Mouse (Mus musculus) lung, postnatal 36 days (tissue): ENCODE data around the gene Fam71b.

Experiments used
- DNase-seq: peaks from one replicate; pipeline ENCODE4 v3.0.0; 2022; ENCODE audit warnings: mixed read lengths

Fam71b gene

GRCm38 (mm10) chr11:46396167-46396859 is at the start of gene Fam71b:
Fam71b (plus strand) TSS chr11:46396559.
- DNase-seq, result peak; percentile 15

GRCm38 (mm10) chr11:46347756-46348155 is 48.6 kb upstream of the Fam71b start:
- no peak for DNase-seq

- no peak for DNase-seq
Observed at GRCm38 (mm10) chr11:46348416-46348815, 47.9 kb upstream of the Fam71b start.

GRCm38 (mm10) chr11:46349681-46350410 is 46.5 kb upstream of the Fam71b start:
- DNase-seq, result no peak

GRCm38 (mm10) chr11:46358369-46358768 is 38.0 kb upstream of the Fam71b start:
- no peak for DNase-seq

GRCm38 (mm10) chr11:46360991-46361665 is 35.2 kb upstream of the Fam71b start:
- no peak for DNase-seq

GRCm38 (mm10) chr11:46362061-46363022 is 34.0 kb upstream of the Fam71b start:
- DNase-seq, result no peak

- no peak for DNase-seq
Observed at GRCm38 (mm10) chr11:46363864-46364263, 32.5 kb upstream of the Fam71b start.

GRCm38 (mm10) chr11:46365744-46366143 is 30.6 kb upstream of the Fam71b start:
- DNase-seq, result no peak

- no peak for DNase-seq
Observed at GRCm38 (mm10) chr11:46366357-46366756, 30.0 kb upstream of the Fam71b start.

- no peak for DNase-seq
Observed at GRCm38 (mm10) chr11:46370457-46370856, 25.9 kb upstream of the Fam71b start.

GRCm38 (mm10) chr11:46371250-46371649 is 25.1 kb upstream of the Fam71b start:
- no peak for DNase-seq

GRCm38 (mm10) chr11:46372331-46372953 is 23.9 kb upstream of the Fam71b start:
- DNase-seq, result no peak

- no peak for DNase-seq
Observed at GRCm38 (mm10) chr11:46373071-46374030, 23.0 kb upstream of the Fam71b start.

- DNase-seq, result no peak
Observed at GRCm38 (mm10) chr11:46375015-46375414, 21.3 kb upstream of the Fam71b start.

- no peak for DNase-seq
Observed at GRCm38 (mm10) chr11:46377316-46377715, 19.0 kb upstream of the Fam71b start.

GRCm38 (mm10) chr11:46377819-46378782 is 18.3 kb upstream of the Fam71b start:
- no peak for DNase-seq

GRCm38 (mm10) chr11:46380097-46380675 is 16.2 kb upstream of the Fam71b start:
- no peak for DNase-seq

- DNase-seq, result no peak
Observed at GRCm38 (mm10) chr11:46382466-46382865, 13.9 kb upstream of the Fam71b start.
